Mouse (Mus musculus): ENCODE results near the gene Mpzl3.

Mpzl3 gene

DNA sequence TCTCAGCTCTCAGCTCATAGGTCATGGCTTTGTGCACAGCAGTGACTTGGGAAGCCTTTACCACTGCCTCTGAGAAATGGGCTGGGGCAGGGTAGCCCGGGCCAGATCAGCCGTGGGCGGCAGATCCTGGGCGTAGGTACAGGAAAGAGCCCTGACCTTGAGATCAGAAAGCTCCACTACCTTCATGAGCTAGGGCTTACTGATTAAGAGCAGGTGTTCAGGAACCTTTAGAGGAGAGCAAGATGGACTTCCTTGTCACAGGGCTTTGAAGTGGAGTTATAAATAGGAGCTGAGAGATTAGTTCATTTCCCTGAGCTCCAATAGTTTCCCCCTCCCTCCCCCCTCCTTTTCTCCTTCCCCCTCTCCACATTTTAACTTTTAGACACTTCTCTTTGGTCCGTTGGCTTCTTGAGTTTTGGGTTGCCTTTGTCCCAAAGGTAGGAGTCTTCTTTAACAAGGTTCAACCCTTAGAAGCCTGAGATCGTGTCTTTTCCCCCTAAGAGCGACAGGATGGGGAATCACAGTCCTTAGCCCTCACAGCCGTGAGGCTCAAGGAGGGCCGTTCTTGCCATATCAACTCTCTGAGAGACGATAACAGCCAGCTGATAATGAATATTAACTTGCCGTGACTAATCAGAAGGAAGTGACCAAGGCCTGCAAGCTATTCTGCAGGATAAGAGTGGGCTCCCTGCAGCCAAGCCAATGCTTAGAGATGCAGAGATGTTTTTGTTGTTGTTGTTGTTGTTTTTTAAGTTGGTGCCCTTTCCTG is 48.4 kb downstream of the Mpzl3 start:
- no peak for DNase-seq (ENCODE audit: low spot score)

DNA sequence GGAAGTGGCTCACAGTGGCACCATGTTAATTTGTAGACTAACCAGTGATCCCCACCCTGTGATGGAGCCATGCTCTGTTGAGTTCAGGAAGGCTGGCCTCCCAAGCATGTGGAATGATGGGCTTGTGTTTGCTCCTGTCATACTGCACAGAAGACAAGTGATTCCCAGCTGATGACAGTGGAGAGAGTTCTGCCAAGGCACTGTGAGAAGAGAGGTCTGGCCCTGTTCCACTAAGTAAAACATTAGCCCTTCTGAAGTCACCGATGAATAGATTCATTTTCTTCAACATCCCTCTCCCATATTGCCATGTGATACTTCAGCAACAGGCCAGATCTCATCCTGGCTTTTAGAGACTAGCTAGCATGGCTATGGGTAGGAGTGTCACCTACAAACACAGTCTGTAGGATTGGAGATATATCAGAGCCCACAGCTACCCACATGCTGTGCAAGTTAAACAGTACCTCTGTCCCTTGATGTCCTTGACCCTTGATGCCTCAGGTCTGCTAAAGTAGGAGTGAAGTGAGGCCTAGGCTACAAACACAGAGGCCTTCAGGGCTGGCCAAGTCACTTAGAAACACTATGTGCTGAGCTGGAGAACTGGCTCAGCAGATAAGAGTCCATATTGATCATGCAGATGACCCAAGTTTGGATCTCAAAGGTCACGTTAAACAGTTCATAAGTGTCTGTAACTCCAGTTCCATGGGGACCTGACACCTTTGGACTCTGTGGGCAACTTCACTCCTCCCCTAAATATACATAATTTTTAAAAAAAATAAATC is 50.8 kb downstream of the Mpzl3 start:
- no peak for DNase-seq (ENCODE audit: low spot score)

DNA sequence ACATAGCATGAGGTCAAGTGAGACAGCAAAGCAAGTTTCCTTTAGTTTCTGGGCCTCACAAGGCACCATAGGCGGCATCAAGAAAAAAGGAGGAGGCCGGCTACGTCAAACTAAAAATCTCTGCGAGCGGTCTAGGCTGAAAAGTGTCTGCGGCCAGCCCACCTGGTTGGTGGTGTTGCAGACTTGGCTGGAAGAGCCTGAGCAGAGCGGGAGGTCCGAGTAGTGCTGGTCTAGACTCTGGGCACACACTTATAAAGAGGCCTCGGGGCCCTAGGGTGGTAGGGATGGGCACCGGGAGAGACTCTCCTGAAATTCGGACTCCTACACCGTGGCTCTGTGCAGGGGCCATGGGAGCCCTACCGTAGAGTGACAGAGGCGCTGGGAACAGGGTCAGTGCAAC is 60.7 kb downstream of the Mpzl3 start:
- no peak for DNase-seq (ENCODE audit: low spot score)

DNA sequence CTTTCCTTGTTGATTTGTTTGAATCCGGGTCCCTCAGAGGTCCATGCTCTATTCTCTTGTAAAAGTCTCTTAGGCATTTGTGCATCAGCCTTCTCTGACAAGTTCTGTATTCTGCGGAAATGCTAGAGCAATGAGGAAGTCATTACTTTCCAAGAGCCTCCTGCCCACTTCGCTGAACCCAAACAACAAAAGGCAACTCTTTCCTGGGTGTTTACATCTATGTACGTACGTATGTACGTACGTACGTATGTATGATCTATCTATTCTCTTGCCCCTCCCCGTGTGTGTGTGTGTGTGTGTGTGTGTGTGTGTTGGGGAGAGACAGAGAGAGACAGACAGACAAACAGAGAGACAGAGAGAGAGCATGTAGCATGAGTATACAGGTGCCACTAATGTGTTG is 61.8 kb downstream of the Mpzl3 start:
- DNase-seq (ENCODE audit: low spot score): no peak

DNA sequence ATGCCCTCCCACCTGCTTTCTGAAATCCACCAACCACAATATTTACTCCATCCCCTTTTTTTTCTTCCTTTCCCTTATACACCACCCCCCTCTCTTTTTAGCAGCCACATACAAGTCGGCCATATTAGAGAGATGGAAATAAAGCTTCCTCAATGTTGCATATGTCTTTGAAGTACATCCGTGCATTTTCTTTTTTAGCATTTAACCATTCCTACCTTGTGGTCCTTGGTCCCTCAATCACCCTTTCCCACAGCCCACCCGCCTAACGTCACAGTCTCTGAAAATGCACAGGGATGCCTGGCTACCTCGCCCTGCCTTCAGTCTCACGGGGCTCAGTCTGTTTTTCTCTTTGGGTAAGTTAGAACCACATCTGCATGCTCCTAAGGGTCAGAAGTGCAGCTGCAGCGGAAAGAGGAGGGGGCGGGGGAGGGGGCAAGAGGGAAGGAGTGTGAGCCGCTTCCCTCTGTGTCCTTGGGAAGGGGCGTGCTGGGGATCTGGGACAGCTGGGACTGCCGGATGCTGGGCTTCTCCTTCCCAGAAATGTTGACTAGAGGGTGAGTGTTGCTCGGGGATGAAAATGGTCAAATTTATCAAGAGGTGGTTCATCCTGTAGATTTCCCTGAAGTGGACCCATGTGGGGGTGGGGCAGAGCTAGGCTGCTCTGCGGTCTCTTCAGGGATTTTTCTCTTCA is 62.9 kb downstream of the Mpzl3 start, which contains the start of gene Scn2b:
Scn2b (plus strand) TSS at position 42 of the 691 bp plus-strand sequence.
- no peak for DNase-seq (ENCODE audit: low spot score)

DNA sequence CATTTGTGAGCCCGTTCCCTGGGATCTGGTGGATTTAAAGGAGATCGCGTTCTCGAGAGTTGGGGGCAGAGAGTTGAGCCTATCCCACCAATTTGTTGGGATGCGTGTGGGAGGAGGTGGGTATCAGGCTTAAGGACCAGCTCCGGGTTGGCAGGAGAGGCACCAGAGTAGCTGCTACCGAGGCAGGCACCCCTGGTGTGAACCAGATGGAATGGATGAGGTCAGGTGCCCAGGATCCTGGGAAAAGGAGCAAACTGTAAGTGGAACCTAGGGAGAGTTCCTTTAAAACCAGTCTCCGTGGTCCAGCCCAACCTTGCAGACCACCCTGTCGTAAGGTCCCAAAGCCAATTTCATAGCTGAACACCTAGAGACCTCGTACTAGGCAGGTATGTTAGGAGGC is 63.6 kb downstream of the Mpzl3 start:
- no peak for DNase-seq (ENCODE audit: low spot score)

DNA sequence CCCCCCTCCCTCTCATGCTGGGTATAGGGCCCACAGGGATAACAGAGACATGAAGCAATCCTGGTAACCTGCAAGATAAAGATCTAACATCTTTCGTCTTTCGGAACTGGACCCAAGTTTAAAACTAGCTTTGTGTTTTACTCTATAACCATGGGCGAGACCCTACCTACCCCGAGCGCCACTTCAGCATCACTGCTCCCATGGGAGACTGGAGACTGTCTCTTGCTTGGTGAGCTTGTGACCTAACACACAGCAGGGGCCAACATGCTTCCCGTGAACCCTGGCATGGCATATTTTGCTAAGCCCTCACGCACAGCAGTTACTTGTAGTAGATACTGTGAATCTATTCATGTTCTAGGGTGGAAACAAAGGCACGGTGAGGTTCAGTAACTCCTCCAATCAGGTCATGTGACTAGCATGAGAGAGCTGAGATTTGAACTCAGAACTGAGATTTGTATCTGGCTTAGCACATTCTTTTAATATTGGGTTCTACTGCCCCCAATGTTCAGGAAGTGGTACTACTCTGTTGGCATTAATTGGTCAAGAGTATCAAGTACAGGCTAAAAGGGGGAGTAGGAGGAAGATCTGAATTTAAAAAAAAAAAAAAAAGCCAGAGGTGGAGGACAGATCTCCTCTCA is 64.4 kb downstream of the Mpzl3 start:
- DNase-seq (ENCODE audit: low spot score): no peak

DNA sequence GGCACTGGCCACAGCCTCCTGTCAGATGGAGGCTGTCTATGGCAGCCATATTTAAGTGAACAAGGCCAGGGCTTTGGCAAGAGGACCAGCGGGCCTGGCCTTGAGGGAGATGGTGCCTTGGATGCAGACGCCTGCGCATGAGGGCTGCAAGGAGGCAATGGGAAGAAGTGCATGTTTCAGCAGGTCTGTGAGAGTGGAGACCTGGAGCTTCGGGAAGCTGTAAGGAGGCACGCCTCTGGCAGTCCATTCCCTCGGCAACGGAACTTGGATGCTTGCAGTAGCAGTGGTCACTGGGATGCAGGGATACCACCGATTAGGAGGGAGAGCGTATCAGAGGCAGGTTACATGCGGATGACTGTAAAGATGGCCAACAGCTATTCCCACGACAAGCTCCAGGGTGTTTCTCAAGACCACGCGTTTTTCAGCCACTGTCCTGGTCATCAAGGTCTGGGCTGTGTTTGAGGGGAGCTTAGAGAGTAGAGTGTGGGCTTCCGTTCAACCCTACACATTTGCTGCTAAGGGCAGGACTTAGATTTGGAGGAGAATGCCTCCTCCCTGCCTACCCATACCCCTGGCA is 65.1 kb downstream of the Mpzl3 start:
- DNase-seq (ENCODE audit: low spot score): no peak

DNA sequence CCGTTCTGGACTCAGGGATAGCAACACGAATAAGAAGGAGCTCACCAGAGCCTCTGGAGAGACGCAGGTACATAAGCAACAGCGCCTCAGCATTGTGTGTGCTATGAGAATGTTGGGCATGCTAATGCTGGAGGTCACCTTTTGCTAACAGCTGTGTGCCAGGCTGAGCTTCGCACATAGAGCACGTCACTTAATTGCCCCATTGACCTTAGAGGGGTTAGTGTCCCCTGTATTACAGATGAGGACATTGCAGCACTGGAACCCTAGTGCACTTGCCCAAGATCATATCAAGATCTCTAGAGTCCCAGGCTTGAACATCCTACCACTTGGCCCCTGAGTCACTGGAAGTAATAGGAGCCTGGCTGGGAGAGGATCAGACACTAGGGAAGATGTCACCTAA is 65.6 kb downstream of the Mpzl3 start:
- DNase-seq (ENCODE audit: low spot score): no peak

DNA sequence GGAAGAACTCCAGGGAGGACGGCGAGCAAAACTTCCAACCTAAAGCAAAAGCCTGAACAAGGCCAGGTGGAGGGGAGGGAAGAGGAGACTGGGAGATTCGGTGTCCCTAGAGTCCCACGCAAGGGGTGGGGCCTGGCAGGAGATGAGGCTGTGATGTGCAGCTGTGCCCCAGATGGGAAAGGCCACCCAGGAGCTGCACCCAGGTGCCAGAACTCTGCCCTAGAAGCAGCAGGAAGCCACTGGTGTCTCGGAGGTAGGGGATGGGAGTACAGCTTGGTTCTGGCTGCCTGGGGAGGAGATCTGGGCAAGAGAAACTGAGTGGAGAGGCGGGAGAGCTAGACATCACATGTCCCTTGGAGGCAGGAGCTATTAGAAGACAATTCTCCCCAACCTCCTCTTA is 66.0 kb downstream of the Mpzl3 start:
- no peak for DNase-seq (ENCODE audit: low spot score)

DNA sequence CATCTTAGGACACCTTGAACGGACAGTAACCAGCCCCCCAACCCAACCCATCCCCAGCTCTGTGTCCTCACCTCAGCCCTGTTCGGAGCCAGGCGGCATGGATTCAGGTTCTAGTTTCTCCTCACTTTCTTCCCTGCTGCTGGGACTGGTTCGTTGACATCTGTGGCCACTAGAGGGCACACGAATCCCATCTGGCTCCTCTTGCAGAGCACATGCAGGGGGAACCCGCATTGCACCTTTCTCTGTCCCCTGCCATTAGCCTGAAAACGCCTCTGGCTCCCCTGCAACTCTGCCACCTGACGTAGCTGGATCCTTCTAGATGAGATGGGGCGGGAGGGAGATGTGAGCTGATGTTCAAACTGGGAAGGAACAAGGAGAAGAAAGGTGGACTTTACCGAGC is 66.8 kb downstream of the Mpzl3 start:
- DNase-seq (ENCODE audit: low spot score): peak; percentile 38

DNA sequence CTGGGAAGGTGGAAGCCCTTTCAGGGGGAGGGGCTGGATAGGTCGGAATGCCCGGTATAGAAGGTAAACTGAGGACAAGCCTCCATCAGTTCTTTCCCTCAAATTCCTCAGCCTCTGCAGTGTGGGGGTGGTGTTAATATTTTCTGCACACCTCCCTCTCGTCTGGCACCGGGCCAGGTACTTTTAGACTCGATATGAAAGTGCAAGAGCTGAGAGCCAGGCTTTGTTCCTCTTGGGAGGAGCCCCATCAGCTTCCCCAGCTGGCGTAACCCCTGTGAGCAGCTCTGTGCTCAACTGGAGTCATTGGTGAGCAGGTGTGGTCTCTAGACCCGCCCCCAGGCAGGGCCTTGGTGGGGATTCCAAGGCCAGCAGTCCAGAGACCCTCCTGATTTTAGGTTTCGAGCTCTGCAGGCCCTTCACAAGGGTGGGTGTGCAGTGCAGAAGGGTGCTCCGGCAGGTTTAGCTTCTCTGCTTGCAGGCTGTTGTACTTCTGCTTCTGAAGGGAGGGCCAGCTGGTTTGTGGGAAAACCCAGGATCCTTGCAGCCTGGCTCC is 67.3 kb downstream of the Mpzl3 start:
- DNase-seq (ENCODE audit: low spot score): peak; percentile 45

DNA sequence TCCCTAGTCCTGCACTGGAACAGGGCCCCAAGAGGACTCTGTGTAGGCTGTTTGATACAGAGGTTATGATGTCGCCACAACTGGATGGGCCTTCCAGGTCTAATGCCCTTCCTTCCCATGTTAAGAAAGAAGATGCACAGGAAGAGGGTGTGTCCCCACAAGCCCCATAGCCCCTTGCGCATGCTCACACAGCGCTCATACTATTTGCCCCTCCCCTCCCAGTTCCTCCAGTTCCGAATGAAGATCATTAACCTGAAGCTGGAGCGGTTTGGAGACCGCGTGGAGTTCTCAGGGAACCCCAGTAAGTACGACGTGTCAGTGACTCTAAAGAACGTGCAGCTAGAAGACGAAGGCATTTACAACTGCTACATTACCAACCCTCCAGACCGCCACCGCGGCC is 70.2 kb downstream of the Mpzl3 start:
- no peak for DNase-seq (ENCODE audit: low spot score)

DNA sequence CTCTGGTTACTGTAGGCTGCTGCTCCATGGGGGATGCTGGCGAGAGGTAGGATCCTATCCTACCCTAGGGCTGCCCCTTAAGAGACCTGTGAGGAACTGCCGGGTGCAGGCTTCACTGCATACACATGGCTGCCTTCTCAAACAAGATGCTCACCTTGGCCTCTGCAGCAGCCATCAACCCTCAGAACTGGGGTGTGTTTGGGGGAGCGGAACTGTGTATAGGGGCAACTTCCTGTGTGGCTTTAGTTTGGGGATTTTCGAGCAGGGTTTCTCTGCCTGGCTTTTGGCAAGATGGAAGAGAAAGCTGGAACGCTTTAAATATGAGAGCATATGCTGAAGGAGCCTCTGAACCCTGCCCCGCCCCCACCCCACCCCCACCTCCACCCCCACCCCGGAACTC is 72.0 kb downstream of the Mpzl3 start:
- no peak for DNase-seq (ENCODE audit: low spot score)

Measured in layer of hippocampus, adult 9-10 months (tissue).